Mouse (Mus musculus) heart, embryonic 16.5 days (tissue): ENCODE measurements around the gene Dhrs4. TPM values are rescaled to one million over a fixed set of nuclear protein-coding genes. Genes with fewer than 3 reads are reported as not detected.

Experiments used
- ATAC-seq: fragments of 200-750 bp; cut with Nextera tagmentation; replicated peaks from 2 replicates; pipeline ENCODE4 v1.8.0; 2017; ENCODE audit warnings: moderate number of reproducible peaks; ENCODE audit not compliant: insufficient read depth, low FRiP score; ENCODE audit errors: extremely low read depth
- H3K27ac ChIP-seq: fragments of 300-500 bp; sonication (generic); 2 replicates; pipeline ENCODE4 v1.5.1; 2014; ENCODE audit warnings: mild to moderate bottlenecking, low read length, control low read depth, moderate library complexity
- H3K27me3 ChIP-seq: fragments of 300-500 bp; sonication (generic); 2 replicates; pipeline ENCODE4 v1.6.1; 2014; ENCODE audit warnings: low read length, mixed read lengths; ENCODE audit not compliant: control insufficient read depth, insufficient read depth
- H3K36me3 ChIP-seq: fragments of 300-500 bp; sonication (generic); 2 replicates; pipeline ENCODE4 v1.6.1; 2014; ENCODE audit not compliant: control insufficient read depth, insufficient read depth
- H3K4me1 ChIP-seq: fragments of 300-500 bp; sonication (generic); 2 replicates; pipeline ENCODE4 v1.6.1; 2014; ENCODE audit warnings: low read length, mixed read lengths; ENCODE audit not compliant: control insufficient read depth, insufficient read depth
- H3K4me2 ChIP-seq: fragments of 300-500 bp; sonication (generic); 2 replicates; pipeline ENCODE4 v1.6.1; 2014; ENCODE audit warnings: low read depth, mild to moderate bottlenecking, control low read depth, low read length
- H3K4me3 ChIP-seq: fragments of 300-500 bp; sonication (generic); 2 replicates; pipeline ENCODE4 v1.5.1; 2014; ENCODE audit warnings: mild to moderate bottlenecking, control low read depth, low read length
- H3K9ac ChIP-seq: fragments of 300-500 bp; sonication (generic); 2 replicates; pipeline ENCODE4 v1.6.1; 2014; ENCODE audit warnings: low read length, control low read depth
- H3K9me3 ChIP-seq: fragments of 300-500 bp; sonication (generic); replicated peaks from 2 replicates; pipeline ENCODE4 v1.6.1; 2016; ENCODE audit warnings: low read length; ENCODE audit not compliant: control insufficient read depth
- WGBS: fragments of 180-500 bp; shearing (Covaris S2); extraction: QIAGEN DNeasy Blood & Tissue Kit; methylation state at CpG from one replicate; pipeline ENCODE4 v1.1.7; 2014; 5-methylcytosine and 5-hydroxymethylcytosine counted together
- polyA plus RNA-seq: library from polyadenylated mRNA; unstranded; fragments of >200 nt; fragmentation: Nextera tagmentation; extraction: Ambion mirVana; gene quantifications from 2 replicates; pipeline ENCODE4 v1.2.1, GENCODE M21; 2015

Dhrs4 gene
- polyA plus RNA-seq, 1 experiment from 2014 or later: 67.2 TPM

- peaks cover 14% of the 10 kb centered on the region for H3K4me1 ChIP-seq
- H3K27ac ChIP-seq: no peak overlapping the region
- ATAC-seq: no peak
- H3K9me3 ChIP-seq: no peaks in the 10 kb centered on the region
- H3K9ac ChIP-seq: no peak overlapping the region
- 38% methylated on average over 2 of the region's 2 CpGs for WGBS
- no peak overlapping the region for H3K4me3 ChIP-seq
- H3K27me3 ChIP-seq: no peaks in the 10 kb centered on the region
- no peaks in the 10 kb centered on the region for H3K36me3 ChIP-seq
- H3K4me2 ChIP-seq: no peak overlapping the region
Observed at GRCm38 (mm10) chr14:55475654-55476053, 2.9 kb upstream of the Dhrs4 start.

- Histone ChIP-seq H3K4me3 (no peak overlapping the region), H3K4me1 (peaks cover 8% of the 10 kb centered on the region), H3K4me2 (no peak overlapping the region), H3K27me3 (no peaks in the 10 kb centered on the region), H3K27ac (no peak overlapping the region), H3K36me3 (no peaks in the 10 kb centered on the region), H3K9ac (no peak overlapping the region), H3K9me3 (no peaks in the 10 kb centered on the region)
- 95% methylated on average over 1 of the region's 1 CpGs for WGBS
- no peak for ATAC-seq
Observed at GRCm38 (mm10) chr14:55477421-55477820, 1.1 kb upstream of the Dhrs4 start.

GRCm38 (mm10) chr14:55477829-55478228, 729 bp upstream of the Dhrs4 start:
- Histone ChIP-seq H3K9me3 (no peaks in the 10 kb centered on the region), H3K27ac (no peak overlapping the region), H3K4me2 (peak overlapping the region; percentile 75), H3K27me3 (no peaks in the 10 kb centered on the region), H3K4me3 (no peak overlapping the region), H3K4me1 (peaks cover 8% of the 10 kb centered on the region), H3K36me3 (no peaks in the 10 kb centered on the region), H3K9ac (no peak overlapping the region)
- no peak for ATAC-seq
- 66% methylated on average over 5 of the region's 5 CpGs for WGBS

GRCm38 (mm10) chr14:55479629-55480028, 1.1 kb downstream of the Dhrs4 start:
- Histone ChIP-seq H3K4me3 (no peak overlapping the region), H3K9ac (no peak overlapping the region)
- 89% methylated on average over 10 of the region's 10 CpGs for WGBS

GRCm38 (mm10) chr14:55484430-55485085, 6.0 kb downstream of the Dhrs4 start:
- Histone ChIP-seq H3K9me3 (no peaks in the 10 kb centered on the region), H3K36me3 (peaks cover 7% of the 10 kb centered on the region), H3K4me3 (no peak overlapping the region), H3K27me3 (no peaks in the 10 kb centered on the region), H3K27ac (no peak overlapping the region), H3K4me1 (0 out of 2 replicates have a peak, but pooled peaks cover under 1% of the 10 kb centered on the region), H3K9ac (no peak overlapping the region), H3K4me2 (no peak overlapping the region)
- no peak for ATAC-seq
- WGBS: 75% methylated on average over 5 of the region's 5 CpGs

More at GRCm38 (mm10) chr14:55479629-55480028, 1.1 kb downstream of the Dhrs4 start:
- peaks cover 8% of the 10 kb centered on the region for H3K4me1 ChIP-seq
- ATAC-seq: no peak
- H3K27me3 ChIP-seq: no peaks in the 10 kb centered on the region
- H3K36me3 ChIP-seq: no peaks in the 10 kb centered on the region
- H3K9me3 ChIP-seq: no peaks in the 10 kb centered on the region
- H3K27ac ChIP-seq: no peak overlapping the region
- H3K4me2 ChIP-seq: no peak overlapping the region

GRCm38 (mm10) chr14:55486836-55487235, 8.3 kb downstream of the Dhrs4 start:
- Histone ChIP-seq H3K36me3 (peaks cover 7% of the 10 kb centered on the region), H3K4me2 (no peak overlapping the region), H3K9me3 (no peaks in the 10 kb centered on the region), H3K27ac (no peak overlapping the region), H3K4me1 (peaks cover 5% of the 10 kb centered on the region), H3K27me3 (no peaks in the 10 kb centered on the region), H3K9ac (no peak overlapping the region), H3K4me3 (no peak overlapping the region)
- ATAC-seq: no peak
- 80% methylated on average over 8 of the region's 8 CpGs for WGBS

GRCm38 (mm10) chr14:55490361-55491201, 12.0 kb downstream of the Dhrs4 start, which contains the start of gene Carmil3:
Gene Carmil3, plus strand, starts transcription at chr14:55490651.
- H3K27ac ChIP-seq: peak within 1 kb of the TSS; percentile 47
- ATAC-seq: peak; percentile 82
- no peaks in the 10 kb centered on the region for H3K9me3 ChIP-seq
- peak within 1 kb of the TSS; percentile 76 for H3K4me3 ChIP-seq
- no peaks in the 10 kb centered on the region; the same call in 1 of the 2 replicates for H3K27me3 ChIP-seq
- peaks cover 5% of the 10 kb centered on the region for H3K36me3 ChIP-seq
- peaks cover 6% of the 10 kb centered on the region for H3K4me1 ChIP-seq
- H3K9ac ChIP-seq: peak within 1 kb of the TSS; percentile 74
- H3K4me2 ChIP-seq: peak within 1 kb of the TSS; percentile 90
- under 1% methylated on average over 67 of the region's 68 CpGs for WGBS

GRCm38 (mm10) chr14:55491291-55491833, 12.8 kb downstream of the Dhrs4 start:
- H3K27ac ChIP-seq: peak overlapping the region; percentile 47
- H3K27me3 ChIP-seq: no peaks in the 10 kb centered on the region; the same call in 1 of the 2 replicates
- H3K36me3 ChIP-seq: no peaks in the 10 kb centered on the region; the same call in 1 of the 2 replicates
- peak overlapping the region; percentile 76 for H3K4me3 ChIP-seq
- under 1% methylated on average over 30 of the region's 30 CpGs for whole genome bisulfite sequencing
- H3K9ac ChIP-seq: peak overlapping the region; percentile 74
- peak; percentile 73 for ATAC-seq
- peak overlapping the region; percentile 90 for H3K4me2 ChIP-seq
- H3K9me3 ChIP-seq: no peaks in the 10 kb centered on the region
- H3K4me1 ChIP-seq: peaks cover 10% of the 10 kb centered on the region
